Mouse (Mus musculus) MEL-GATA-1-ER (cell line): ENCODE measurements around the gene Hmg20a.
A peak's percentile ranks its signal among the peaks of the same experiment; 100 is the strongest.

Experiments
- DNase-seq: peaks from one replicate; pipeline ENCODE4 v3.0.0-alpha.2; 2012; ENCODE audit warnings: low read depth; ENCODE audit errors: extremely low read depth

Hmg20a gene

DNA sequence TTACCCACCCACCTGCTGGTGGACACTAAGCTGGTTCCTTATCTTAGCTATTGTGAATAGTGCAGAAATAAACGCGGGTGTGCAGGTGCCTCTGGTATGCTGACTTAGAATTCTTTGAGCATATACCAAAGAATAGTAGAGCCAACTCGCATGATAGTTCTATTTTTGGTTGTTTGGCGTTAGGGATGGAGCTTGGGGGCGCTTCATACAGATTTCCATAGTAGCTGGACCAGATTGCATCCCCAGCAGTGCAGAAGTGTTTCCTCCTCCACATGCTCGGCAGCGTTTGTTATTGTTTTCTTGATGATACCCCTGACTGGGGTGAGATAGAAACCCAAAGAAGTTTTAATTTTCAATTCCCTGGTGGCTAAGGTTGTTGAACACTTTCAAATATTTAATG is 21.3 kb downstream of the Hmg20a start:
- no peak for DNase-seq

DNA sequence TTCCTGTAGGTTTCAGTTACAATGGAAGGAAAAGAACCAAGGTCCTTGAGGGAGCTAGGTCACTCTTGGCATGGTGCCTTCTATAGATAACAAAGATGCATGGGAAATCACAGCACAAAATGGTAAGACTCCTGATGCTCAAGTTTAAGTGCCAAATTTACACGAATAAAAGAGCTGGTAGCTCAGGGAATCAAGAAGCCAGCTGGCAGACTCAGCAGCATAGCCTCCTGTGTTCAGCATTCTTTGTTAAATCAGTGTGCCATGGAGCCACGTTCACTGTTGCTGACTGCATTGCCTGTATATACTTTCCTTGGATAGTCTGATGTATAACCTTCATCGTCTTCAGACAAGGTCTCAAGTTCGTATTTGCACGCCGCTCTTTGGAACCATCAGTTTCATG is 33.2 kb downstream of the Hmg20a start:
- no peak for DNase-seq

DNA sequence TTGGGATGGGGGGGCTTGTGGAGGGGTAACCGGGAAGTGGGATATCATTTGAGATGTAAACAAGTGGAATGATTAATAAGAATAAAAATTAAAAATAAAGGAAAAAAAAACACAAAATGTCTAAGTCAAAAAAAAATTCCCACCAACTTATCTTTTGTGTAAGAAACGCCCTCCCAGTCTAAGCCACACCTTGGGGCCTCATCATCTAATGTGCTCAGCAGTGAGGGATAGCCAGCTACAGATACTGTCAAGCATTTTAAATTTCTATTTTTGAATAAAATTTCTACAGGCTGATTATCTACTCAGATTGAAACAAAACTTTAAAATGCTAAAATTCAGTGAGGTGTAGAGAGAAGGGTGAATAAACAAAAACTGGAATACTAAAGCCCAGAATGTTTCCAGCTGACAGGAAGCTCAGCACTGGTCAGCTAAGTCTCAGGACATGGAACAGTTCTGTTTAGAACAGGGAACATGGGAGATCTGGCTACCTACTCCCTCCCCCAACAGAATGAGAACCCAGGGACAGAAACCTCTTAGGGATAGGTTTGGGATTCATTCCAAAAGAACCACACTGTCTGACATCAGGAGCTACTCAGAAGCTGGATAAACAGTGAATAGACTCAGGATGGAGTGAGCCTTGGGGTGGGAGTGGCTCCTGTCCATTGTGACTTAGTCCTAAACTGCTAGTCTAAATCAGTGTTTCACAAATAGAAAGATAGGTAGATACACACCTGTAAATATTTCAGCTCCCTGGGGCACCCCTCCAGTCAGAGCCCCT is 34.8 kb downstream of the Hmg20a start:
- DNase-seq: no peak

DNA sequence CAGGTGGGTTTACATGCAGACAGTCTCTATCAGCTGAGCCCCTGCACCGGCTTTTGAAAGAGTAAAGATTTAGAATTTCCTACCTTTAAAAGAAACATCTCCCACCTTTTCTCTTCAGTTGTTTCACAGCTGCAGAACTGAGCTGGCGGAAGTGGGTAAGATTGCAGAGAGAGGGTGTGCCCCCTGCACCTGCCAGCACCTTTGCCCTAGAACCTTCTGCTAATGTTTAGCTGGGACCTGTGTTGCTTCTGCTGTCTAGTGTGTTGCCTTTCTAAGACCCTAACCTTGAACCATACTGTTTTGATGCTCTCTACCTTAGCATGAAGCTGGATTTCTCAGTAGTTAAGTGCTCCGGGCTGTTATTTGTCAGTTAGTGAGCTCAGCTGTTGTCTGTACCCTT is 38.0 kb downstream of the Hmg20a start:
- DNase-seq: no peak

DNA sequence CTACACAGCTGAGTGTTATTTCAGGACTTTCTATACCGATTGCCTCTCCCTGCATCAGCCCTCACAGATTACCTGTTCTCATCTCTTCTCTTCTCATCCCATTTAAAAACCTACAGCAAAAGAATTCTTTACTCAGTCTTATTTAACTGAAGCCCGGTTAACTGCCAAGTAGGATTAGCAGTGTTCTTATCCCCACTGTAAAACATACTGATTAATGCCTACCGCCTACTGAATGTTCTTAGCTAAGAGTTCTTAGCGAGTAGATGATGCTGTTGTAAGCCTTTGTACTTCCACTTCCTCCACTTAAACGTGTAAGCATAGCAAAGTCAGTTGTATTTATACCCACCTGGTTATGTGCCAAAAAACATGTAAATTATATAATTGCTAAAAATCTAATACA is 42.6 kb downstream of the Hmg20a start:
- DNase-seq: no peak

DNA sequence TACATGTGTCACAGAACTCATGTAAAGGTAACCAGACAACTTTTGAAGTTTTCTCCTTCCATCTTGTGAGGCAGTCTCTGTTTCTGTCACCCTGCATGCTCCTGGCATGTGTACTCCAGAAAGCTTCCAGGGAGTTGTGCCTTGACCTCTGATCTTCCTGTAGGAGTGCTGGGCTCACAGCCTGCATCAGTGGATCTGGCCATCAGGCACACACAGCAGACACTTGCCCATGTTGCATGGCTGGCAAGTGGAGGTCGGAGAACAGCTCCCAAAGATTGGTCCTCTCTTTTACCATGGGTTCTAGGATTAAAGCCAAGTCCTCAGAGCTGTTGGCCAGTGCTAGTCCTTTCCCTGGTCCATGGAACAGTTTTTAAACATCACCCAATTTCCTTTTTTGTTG is 44.2 kb downstream of the Hmg20a start:
- DNase-seq: no peak

DNA sequence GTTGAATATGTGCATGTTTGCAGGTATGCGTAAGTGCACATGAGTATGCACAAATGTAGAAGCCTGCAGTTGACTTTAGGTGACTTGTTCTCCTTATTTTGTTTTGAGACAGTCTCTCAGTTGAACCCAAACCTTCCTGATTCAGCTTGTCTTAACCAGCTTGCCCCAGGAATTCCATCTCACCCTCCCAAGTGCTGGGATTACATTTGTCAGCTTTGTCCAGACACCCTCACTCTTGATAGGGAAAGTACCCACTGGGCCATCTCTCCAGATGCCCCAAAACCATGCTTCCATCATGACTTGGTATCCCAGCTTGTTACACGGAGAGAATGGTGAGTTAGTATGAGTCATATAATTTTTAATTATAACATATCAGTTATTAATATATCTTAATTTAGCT is 44.6 kb downstream of the Hmg20a start:
- DNase-seq: no peak

DNA sequence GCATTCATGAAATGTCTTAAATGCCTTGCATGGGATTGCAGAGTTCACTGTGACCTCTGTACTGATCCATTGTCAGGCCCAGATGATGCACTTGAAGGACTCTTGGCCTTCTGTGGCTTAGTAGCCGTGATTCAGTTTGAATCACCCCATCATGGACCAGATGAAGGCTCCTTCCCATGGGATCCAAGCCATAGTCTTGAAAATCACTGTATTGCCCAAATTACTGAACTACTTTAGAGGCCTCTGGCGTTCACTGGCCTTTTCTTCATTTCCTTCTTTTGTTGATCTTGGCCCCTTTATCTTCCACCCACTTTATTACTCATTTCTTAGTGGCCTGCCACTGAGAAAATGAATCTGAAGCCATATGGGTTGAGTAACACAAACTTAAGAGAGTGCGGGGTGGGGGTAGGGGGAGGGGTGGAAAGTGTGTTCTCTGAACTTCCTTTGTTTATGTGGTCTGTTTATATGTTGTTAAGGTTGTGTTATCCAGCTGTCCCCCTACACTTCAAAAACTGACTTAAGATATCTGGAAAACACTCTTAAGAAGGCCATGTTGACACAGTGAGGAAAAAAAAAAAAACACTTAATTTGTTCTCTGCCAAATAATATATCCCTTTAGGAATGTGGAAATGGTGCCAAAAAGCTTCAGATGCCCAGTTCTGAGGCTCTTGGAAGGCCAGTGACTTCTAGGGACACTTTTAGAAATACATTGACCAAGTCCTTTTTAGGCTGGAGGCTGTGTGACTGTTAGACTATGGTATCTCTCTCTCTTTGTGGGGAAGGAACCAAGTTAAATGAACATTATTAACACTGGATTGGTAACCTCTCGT is 45.5 kb downstream of the Hmg20a start:
- no peak for DNase-seq

DNA sequence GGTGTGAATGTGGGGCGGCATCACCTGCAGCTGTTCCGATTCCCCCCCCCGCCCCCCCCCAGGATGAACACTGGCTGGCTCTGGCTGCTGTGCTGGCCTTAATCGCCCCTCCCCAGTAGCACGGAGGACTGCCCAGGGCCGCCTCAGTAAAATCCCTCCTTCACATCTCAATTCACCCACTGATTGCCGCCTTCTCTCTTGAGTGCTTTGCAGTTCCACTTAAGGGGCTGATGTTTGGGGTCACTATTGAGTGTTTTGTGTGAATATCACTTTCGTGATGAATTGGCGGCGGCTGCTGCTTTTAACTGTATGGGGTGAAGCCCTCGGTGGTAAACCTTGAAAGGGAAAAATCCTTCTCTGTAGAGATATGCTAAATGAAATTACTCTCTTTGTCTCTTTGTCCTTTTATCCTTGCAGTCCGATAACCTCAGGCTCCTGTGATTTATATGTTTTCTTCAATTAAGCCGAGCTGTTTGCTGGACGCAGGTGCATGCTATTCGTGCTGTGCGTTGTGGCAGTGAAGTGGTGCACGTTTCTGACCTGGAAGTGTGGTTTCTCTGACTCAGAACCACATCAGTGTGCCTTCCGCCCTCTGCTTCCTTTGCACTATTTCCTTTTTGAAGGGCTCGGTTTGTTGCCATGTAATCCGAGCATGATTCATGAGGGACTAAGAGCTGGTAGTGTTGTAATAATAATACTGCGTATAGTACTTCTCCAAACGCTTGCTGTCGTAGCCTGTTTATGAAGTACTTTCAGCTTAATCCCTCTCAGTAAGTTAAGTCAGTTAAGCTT is 46.6 kb downstream of the Hmg20a start:
- DNase-seq: no peak

DNA sequence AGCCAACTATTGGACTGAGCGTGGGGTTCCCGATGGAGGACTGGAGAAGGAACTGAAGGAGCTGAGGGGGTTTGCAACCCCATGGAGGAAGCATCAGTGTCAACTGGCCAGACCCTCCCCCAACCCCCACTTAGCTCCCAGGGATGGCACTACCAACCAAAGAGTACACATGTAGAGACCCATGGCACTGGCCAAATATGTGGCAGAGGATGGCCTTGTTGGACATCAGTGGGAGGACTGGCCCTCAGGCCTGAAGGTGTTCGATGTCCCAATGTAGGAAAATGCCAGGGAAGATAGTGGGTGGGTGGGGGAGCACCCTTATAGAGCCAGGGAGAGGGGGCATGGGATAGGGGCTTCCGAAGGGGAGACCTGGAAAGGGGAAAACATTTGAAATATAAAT is 47.8 kb downstream of the Hmg20a start:
- no peak for DNase-seq

DNA sequence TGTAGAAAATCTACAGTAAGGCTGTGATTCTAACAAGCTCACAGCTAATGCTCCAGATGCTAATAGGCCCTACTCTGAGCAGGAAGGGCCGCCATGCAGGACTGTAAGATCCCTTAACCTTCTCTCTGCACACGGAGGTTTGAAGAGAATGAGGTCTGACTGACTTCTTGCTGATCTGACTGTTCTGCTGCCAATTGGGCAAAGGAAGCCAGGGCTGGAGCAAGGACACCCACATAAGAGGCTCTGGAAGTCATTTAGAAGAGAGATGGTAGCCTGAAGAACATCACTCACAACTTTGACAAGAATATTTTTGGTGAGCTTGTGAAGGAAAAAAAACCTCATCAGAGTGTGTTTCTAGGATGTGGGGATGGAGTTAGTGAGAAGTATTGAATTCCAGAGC is 51.2 kb downstream of the Hmg20a start:
- DNase-seq: no peak

DNA sequence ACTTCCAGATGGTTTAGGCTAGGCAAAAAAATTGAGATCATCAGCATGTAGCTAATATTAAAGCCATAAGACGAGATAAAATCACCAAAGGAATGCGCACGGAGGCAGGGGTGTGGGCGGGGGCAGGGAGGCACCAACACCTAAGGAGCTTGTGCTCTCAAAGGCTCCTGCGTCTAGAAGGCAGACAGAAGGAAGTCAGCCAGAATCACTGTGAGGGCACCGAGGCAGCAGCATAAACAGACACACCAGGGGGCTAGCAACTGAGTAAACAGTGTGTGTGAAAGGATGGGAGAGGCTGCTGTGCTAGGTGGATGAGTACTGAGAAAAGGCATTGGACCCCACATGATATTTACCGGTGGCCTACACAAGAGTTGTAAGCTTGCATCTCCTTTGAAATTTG is 51.9 kb downstream of the Hmg20a start:
- no peak for DNase-seq

DNA sequence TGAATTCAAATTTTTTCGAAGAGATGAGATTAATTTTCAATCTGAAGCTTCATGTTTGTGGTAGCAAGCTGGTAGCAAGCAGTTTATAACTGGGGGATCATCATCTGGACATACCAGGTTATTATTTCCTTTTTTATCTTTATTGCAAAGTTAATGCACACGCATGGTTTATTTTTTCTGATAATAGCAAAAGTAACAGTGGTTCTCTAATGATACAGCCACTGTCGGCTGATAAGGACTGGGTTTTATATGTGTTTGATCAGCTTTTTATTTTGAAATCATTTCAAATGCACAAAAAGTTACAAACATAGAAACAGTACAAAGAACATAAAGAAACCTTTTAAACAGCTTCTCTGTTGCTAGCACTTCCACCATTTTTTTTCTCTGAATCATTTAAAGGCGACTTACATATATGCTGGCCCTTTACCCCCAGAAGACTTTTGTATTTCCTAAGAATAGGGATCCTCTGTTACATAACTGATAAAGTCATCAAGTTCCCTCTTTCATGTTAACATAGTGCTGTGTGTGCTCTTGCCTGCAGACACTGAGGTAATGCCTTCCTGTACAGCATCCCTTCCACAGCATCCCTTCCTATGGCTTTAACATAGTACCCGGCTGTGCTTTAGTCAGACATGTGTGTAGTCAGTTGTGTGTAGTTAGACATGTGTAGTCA is 60.7 kb downstream of the Hmg20a start:
- DNase-seq: peak; percentile 69

DNA sequence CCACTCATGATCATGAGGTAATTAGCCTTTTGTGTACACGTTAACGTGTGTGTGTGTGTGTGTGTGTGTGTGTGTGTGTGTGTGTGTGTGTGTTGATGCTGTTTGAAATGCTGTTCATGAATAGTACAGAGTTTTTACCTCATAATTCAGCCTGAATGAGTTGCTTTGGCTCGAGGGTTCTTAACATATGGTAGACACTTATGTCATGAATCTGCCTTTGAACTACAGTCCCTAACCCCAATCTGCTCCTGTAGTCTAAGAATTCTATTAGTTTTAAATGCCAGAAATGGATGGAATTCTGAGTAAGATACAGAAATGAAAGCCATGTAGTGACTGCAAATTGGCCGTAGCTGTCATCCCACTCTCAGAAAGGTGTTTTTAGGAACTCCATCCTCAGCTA is 64.2 kb downstream of the Hmg20a start:
- no peak for DNase-seq

DNA sequence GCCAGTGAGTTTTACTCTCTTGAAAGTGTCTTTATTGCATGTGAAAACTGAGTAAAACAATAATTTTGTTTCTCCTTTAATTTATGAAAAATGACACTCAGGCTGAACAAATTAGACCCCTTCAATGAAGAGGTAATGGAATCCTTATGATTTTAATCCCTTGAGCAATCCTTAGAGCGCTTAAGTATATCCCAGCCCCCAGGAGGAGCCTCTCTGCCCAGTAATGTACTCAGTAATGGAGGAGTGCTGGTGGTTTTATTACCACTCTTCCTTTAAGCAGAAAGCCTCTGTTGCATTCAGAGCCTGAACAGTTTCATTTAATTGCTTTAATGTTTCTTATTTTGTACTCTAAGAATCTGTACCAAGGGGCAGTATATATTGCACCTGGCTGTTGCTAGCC is 67.0 kb downstream of the Hmg20a start:
- no peak for DNase-seq

DNA sequence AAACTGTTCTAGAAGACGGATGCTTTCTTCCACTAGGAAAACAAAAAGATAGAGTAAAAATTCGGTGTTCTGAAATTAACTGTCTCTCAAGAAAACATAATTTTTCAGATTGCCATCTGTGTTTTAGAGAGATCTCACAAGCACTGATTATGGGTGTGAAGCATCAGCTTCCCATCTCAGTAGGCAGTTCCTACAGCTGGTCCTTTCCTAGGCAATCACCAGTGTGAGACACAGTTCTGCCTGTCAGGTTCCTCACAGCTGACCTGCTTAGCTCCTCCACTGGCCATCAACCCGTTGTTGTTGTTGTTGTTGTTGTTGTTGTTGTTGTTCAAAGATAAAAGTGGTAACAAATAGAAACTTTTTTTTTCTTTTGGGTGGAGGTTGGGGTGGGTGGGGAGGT is 67.7 kb downstream of the Hmg20a start:
- no peak for DNase-seq

DNA sequence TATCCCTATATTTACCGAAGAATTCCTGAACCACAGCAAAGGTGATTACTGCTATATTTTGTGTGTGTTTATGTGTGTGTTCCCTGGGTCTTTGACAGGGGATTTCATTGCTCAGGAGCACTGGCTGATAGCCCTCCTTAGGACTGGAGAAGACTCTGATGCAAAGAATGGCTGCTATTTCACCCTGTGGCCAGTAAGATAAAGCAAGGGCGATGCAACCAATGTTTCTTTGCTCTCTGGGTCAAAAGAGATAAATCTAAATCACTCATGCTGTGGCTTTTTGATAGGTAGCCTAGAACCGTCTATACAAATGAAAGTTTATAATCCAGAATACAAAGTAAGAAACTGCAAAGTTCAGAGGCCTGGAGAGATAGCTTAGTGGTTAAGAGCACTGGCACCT is 69.2 kb downstream of the Hmg20a start:
- DNase-seq: no peak

DNA sequence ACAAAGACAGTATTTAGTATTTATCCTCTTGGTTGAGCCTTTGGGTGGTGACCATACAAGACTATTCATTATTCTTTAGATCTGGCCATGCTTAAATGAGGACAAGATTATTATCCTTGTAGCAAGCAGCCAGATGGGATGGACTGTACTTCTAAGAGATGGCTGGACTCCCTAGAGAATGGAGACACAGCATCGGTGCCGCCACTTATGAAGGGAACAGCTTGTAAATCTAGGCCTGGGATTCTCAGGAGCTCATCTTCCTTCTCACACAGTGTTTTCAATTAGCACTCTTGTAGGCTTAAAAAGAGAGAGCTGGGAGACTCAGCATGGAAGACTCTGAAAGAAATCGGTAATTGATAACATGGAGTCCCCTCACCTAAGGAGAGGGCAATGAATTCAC is 74.0 kb downstream of the Hmg20a start:
- DNase-seq: no peak

DNA sequence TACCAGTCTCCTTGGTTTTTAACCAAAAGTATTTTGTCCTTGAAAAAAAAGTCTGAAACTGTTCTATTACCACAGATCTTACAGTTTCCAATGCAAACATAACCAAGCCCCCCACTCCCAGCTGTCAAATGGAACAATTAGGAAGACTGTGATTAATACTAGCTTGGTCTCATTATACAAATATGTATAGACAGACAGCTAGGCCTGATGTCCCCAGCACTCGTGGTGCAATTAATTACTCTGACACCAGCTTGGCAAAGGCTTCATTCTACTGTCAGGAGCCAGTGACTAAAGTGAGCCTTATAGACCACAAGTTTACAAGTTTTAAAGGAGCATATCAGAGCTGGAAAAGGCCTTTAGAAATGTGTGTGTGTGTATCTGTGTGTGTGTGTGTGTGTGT is 74.5 kb downstream of the Hmg20a start:
- DNase-seq: no peak

DNA sequence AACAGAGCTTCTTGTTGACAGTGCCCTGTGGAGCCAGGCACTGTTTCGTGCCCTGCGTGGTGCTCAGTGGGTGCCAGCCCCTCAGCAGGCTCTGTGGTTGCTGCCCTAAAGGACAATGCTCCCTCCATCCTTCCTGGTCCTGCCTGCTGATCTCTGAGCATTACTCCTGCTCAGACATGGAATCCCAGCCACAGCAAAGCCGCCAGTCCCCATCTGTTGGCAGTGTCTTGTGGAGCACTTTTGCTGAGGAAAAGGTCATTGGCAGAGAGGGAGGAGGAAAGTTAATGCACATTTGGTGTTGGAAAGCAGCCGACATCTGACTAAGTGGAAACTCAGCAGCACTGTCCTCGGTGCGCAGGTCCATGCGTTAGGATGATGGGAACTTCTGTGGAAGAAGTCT is 76.7 kb downstream of the Hmg20a start:
- DNase-seq: no peak

DNA sequence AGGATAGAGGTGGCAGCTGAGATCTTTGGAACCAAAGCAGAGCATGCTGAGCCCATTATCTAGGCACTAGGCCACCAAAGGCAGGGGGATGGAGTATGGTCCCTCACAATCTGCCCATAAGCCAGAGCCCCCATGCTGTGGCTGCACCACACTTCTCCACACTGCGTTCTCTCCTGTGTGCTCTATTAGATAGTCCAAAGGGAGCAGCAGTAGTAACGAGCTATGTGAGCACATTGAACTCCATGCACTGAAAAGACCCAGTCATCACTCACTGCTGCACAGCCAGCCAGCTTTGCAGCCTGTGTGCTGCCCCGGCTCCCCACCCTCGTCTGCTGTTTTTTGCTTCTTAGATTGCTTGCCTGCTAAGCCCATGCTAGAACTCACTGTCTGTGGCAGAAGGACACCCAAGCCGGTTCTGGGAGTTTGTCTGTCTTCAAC is 77.4 kb downstream of the Hmg20a start:
- DNase-seq: no peak

DNA sequence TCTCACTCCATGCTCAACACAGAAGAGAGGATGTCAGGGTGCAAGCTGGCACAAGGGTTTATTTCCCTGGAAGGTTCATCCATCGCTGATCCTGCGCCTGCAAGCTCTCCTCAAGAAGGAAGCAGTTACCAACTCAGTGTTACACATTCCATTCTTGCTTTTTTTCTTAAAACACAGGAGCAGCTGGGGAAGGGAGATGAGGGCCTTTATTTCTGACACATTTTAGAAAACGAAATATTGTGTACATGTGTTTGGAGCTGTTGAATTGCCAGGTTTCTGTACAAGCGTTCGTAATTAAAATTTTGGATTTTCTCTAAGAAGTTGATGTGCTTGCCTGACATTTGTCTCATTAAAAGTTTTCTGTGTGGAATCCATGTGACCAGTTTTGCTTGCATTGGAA is 78.2 kb downstream of the Hmg20a start:
- no peak for DNase-seq
